Mouse (Mus musculus) cerebellum, adult (tissue): ENCODE measurements at regions not wholly inside any gene's neighbourhood (a gene's known extent, or its start where the extent isn't known, plus 50 kb on each side); places are given as distances from the start of the nearest gene placed in this dataset.

Experiments used
- ATAC-seq: cut with Nextera tagmentation; 2 replicates; pipeline ENCODE4 v1.9.2; 2017; ENCODE audit warnings: mild to moderate bottlenecking, moderate library complexity, mixed read lengths; ENCODE audit not compliant: insufficient number of reproducible peaks, low FRiP score, low TSS enrichment

- no peak for ATAC-seq
Observed at GRCm38 (mm10) chr7:89088141-89088540, 315.9 kb downstream of the Tmem135 start.

- peak; percentile 56; the same call in 1 of the 2 replicates for ATAC-seq
Observed at GRCm38 (mm10) chr7:89086348-89086747, 317.7 kb downstream of the Tmem135 start.

GRCm38 (mm10) chr7:89073939-89074690 lies 329.9 kb downstream of the Tmem135 start:
- ATAC-seq: no peak

- no peak for ATAC-seq
Observed at GRCm38 (mm10) chr7:89070030-89070429, 334.0 kb downstream of the Tmem135 start.

GRCm38 (mm10) chr7:89064462-89064861 lies 339.6 kb downstream of the Tmem135 start:
- ATAC-seq: no peak

GRCm38 (mm10) chr7:89063630-89064029 lies 340.4 kb downstream of the Tmem135 start:
- no peak for ATAC-seq

GRCm38 (mm10) chr7:89054494-89054893 lies 349.5 kb downstream of the Tmem135 start:
- no peak for ATAC-seq

GRCm38 (mm10) chr7:89051240-89051639 lies 352.8 kb downstream of the Tmem135 start:
- no peak for ATAC-seq

GRCm38 (mm10) chr7:89046405-89047217 lies 357.4 kb downstream of the Tmem135 start:
- ATAC-seq: no peak

GRCm38 (mm10) chr7:89042977-89043376 lies 361.0 kb downstream of the Tmem135 start:
- ATAC-seq: no peak

- no peak for ATAC-seq
Observed at GRCm38 (mm10) chr7:89041287-89041686, 362.7 kb downstream of the Tmem135 start.

- no peak for ATAC-seq
Observed at GRCm38 (mm10) chr7:89040139-89040538, 363.9 kb downstream of the Tmem135 start.

- ATAC-seq: no peak
Observed at GRCm38 (mm10) chr7:89035138-89035996, 368.7 kb downstream of the Tmem135 start.

GRCm38 (mm10) chr7:89023230-89024030 lies 380.6 kb downstream of the Tmem135 start:
- ATAC-seq: no peak

GRCm38 (mm10) chr7:88998815-88999392 lies 405.1 kb downstream of the Tmem135 start:
- no peak for ATAC-seq

GRCm38 (mm10) chr7:88997815-88998477 lies 406.1 kb downstream of the Tmem135 start:
- no peak for ATAC-seq

GRCm38 (mm10) chr7:88974436-88974835 lies 429.6 kb downstream of the Tmem135 start:
- no peak for ATAC-seq

- no peak for ATAC-seq
Observed at GRCm38 (mm10) chr7:88960841-88961240, 443.2 kb downstream of the Tmem135 start.

GRCm38 (mm10) chr7:88960190-88960589 lies 443.8 kb downstream of the Tmem135 start:
- no peak for ATAC-seq
